Mouse (Mus musculus) hindbrain, embryonic 12.5 days (tissue): ENCODE measurements around the gene Mrrf. TPM values are rescaled to one million over a fixed set of nuclear protein-coding genes. Genes with fewer than 3 reads are reported as not detected.
A peak's percentile ranks its signal among the peaks of the same experiment; 100 is the strongest.

Experiments
- ATAC-seq: fragments of 200-750 bp; cut with Nextera tagmentation; 2 replicates; pipeline ENCODE4 v1.8.0; 2017; ENCODE audit warnings: moderate TSS enrichment; ENCODE audit not compliant: low FRiP score
- H3K27ac ChIP-seq: fragments of 300-500 bp; sonication (generic); 2 replicates; pipeline ENCODE4 v1.5.1; 2016; ENCODE audit warnings: mild to moderate bottlenecking
- H3K27me3 ChIP-seq: fragments of 300-500 bp; sonication (generic); 2 replicates; pipeline ENCODE4 v1.6.1; 2016; ENCODE audit warnings: mild to moderate bottlenecking
- H3K36me3 ChIP-seq: fragments of 300-500 bp; sonication (generic); 2 replicates; pipeline ENCODE4 v1.6.1; 2016; ENCODE audit warnings: mild to moderate bottlenecking
- H3K4me1 ChIP-seq: fragments of 300-500 bp; sonication (generic); 2 replicates; pipeline ENCODE4 v1.6.1; 2016
- H3K4me2 ChIP-seq: fragments of 300-500 bp; sonication (generic); replicated peaks from 2 replicates; pipeline ENCODE4 v1.6.1; 2016; ENCODE audit warnings: mild to moderate bottlenecking
- H3K4me3 ChIP-seq: fragments of 300-500 bp; sonication (generic); 2 replicates; pipeline ENCODE4 v1.5.1; 2016; ENCODE audit warnings: mild to moderate bottlenecking
- H3K9ac ChIP-seq: fragments of 300-500 bp; sonication (generic); 2 replicates; pipeline ENCODE4 v1.6.1; 2016; ENCODE audit warnings: mild to moderate bottlenecking, moderate library complexity
- H3K9me3 ChIP-seq: fragments of 300-500 bp; sonication (generic); replicated peaks from 2 replicates; pipeline ENCODE4 v1.6.1; 2016; ENCODE audit warnings: mild to moderate bottlenecking
- WGBS: fragments of 180-500 bp; shearing (Covaris S2); methylation state at CpG from one replicate; pipeline ENCODE4 v1.1.7; 2016; 5-methylcytosine and 5-hydroxymethylcytosine counted together
- polyA plus RNA-seq: library from polyadenylated mRNA; unstranded; fragments of >200 nt; fragmentation: Nextera tagmentation; extraction: Ambion mirVana; gene quantifications from 2 replicates; pipeline ENCODE4 v1.2.1, GENCODE M21; 2016

The Mrrf gene
- polyA plus RNA-seq, 1 experiment from 2014 or later: 24.8 TPM

GRCm38 (mm10) chr2:36191098-36191941, 55.1 kb downstream of the Mrrf start:
- Histone ChIP-seq H3K27me3 (0 out of 2 replicates have a peak, but pooled peaks cover 4% of the 10 kb centered on the region), H3K36me3 (no peaks in the 10 kb centered on the region), H3K27ac (no peak overlapping the region), H3K9ac (no peak overlapping the region), H3K9me3 (no peaks in the 10 kb centered on the region), H3K4me2 (no peak overlapping the region), H3K4me3 (no peak overlapping the region), H3K4me1 (0 out of 2 replicates have a peak, but pooled peaks cover 6% of the 10 kb centered on the region)
- no peak; the same call in 1 of the 2 replicates for ATAC-seq
- 57% methylated on average over 12 of the region's 12 CpGs for WGBS

GRCm38 (mm10) chr2:36197021-36197420, 60.8 kb downstream of the Mrrf start:
- H3K9me3 ChIP-seq: no peaks in the 10 kb centered on the region
- no peaks in the 10 kb centered on the region for H3K36me3 ChIP-seq
- ATAC-seq: no peak
- no peak overlapping the region for H3K27ac ChIP-seq
- H3K27me3 ChIP-seq: peaks cover 38% of the 10 kb centered on the region
- H3K4me3 ChIP-seq: no peak overlapping the region
- 65% methylated on average over 3 of the region's 3 CpGs for WGBS
- peaks cover 12% of the 10 kb centered on the region for H3K4me1 ChIP-seq
- no peak overlapping the region for H3K9ac ChIP-seq
- no peak overlapping the region for H3K4me2 ChIP-seq

- no peaks in the 10 kb centered on the region for H3K9me3 ChIP-seq
- H3K4me1 ChIP-seq: peaks cover 22% of the 10 kb centered on the region
- H3K36me3 ChIP-seq: no peaks in the 10 kb centered on the region
- H3K27ac ChIP-seq: peak overlapping the region; percentile 60
- peaks cover 48% of the 10 kb centered on the region for H3K27me3 ChIP-seq
- H3K4me2 ChIP-seq: peak overlapping the region; percentile 42
- H3K4me3 ChIP-seq: 0 out of 2 replicates have a peak overlapping the region, but pooled peaks have one; percentile 16
- H3K9ac ChIP-seq: peak overlapping the region; percentile 38; the same call in 1 of the 2 replicates
- 13% methylated on average over 20 of the region's 20 CpGs for WGBS
- peak; percentile 77 for ATAC-seq
These were observed 62.0 kb downstream of the Mrrf start for GRCm38 (mm10) chr2:36197919-36198881.

GRCm38 (mm10) chr2:36198882-36199262, 62.7 kb downstream of the Mrrf start:
- H3K27ac ChIP-seq: peak overlapping the region; percentile 60; the same call in 1 of the 2 replicates
- 18% methylated on average over 3 of the region's 3 CpGs for WGBS
- H3K9ac ChIP-seq: peak overlapping the region; percentile 38; the same call in 1 of the 2 replicates
- H3K36me3 ChIP-seq: no peaks in the 10 kb centered on the region
- peaks cover 27% of the 10 kb centered on the region for H3K4me1 ChIP-seq
- no peak; the same call in 1 of the 2 replicates for ATAC-seq
- no peaks in the 10 kb centered on the region for H3K9me3 ChIP-seq
- H3K4me2 ChIP-seq: peak overlapping the region; percentile 42
- peaks cover 53% of the 10 kb centered on the region for H3K27me3 ChIP-seq
- H3K4me3 ChIP-seq: no peak overlapping the region

GRCm38 (mm10) chr2:36200813-36201212, 64.6 kb downstream of the Mrrf start:
- Histone ChIP-seq H3K4me2 (no peak overlapping the region), H3K27ac (no peak overlapping the region), H3K4me3 (no peak overlapping the region), H3K4me1 (peaks cover 29% of the 10 kb centered on the region), H3K9ac (no peak overlapping the region), H3K27me3 (peaks cover 70% of the 10 kb centered on the region), H3K36me3 (no peaks in the 10 kb centered on the region), H3K9me3 (no peaks in the 10 kb centered on the region)
- WGBS: 96% methylated on average over 2 of the region's 2 CpGs
- no peak for ATAC-seq

- no peak overlapping the region; the same call in 1 of the 2 replicates for H3K27ac ChIP-seq
- no peak overlapping the region for H3K4me3 ChIP-seq
- peaks cover 29% of the 10 kb centered on the region for H3K4me1 ChIP-seq
- no peaks in the 10 kb centered on the region for H3K9me3 ChIP-seq
- peaks cover 63% of the 10 kb centered on the region for H3K27me3 ChIP-seq
- no peak for ATAC-seq
- peak overlapping the region; percentile 81 for H3K4me2 ChIP-seq
- H3K36me3 ChIP-seq: no peaks in the 10 kb centered on the region
- no peak overlapping the region for H3K9ac ChIP-seq
- WGBS: 28% methylated on average over 18 of the region's 18 CpGs
These were observed 65.8 kb downstream of the Mrrf start for GRCm38 (mm10) chr2:36201756-36202610.

- Histone ChIP-seq H3K36me3 (no peaks in the 10 kb centered on the region), H3K27ac (no peak overlapping the region; the same call in 1 of the 2 replicates), H3K9me3 (no peaks in the 10 kb centered on the region), H3K4me1 (peaks cover 29% of the 10 kb centered on the region), H3K27me3 (peaks cover 61% of the 10 kb centered on the region), H3K9ac (peak overlapping the region; percentile 57; the same call in 1 of the 2 replicates), H3K4me3 (peak overlapping the region; percentile 40), H3K4me2 (peak overlapping the region; percentile 81)
- WGBS: 15% methylated on average over 5 of the region's 5 CpGs
- ATAC-seq: no peak
These were observed 66.4 kb downstream of the Mrrf start for GRCm38 (mm10) chr2:36202611-36202880.

- Histone ChIP-seq H3K4me1 (peaks cover 26% of the 10 kb centered on the region), H3K9ac (peak overlapping the region; percentile 57), H3K27ac (0 out of 2 replicates have a peak overlapping the region, but pooled peaks have one; percentile 30), H3K4me2 (peak overlapping the region; percentile 81), H3K4me3 (peak overlapping the region; percentile 40), H3K36me3 (no peaks in the 10 kb centered on the region), H3K9me3 (no peaks in the 10 kb centered on the region), H3K27me3 (peaks cover 61% of the 10 kb centered on the region)
- ATAC-seq: peak; percentile 69
- 2% methylated on average over 39 of the region's 39 CpGs for WGBS
These were observed 67.0 kb downstream of the Mrrf start for GRCm38 (mm10) chr2:36203011-36203825.

GRCm38 (mm10) chr2:36204595-36204994, 68.4 kb downstream of the Mrrf start:
- no peak overlapping the region for H3K4me3 ChIP-seq
- peaks cover 17% of the 10 kb centered on the region; the same call in 1 of the 2 replicates for H3K4me1 ChIP-seq
- no peak overlapping the region for H3K4me2 ChIP-seq
- no peaks in the 10 kb centered on the region for H3K36me3 ChIP-seq
- no peaks in the 10 kb centered on the region for H3K9me3 ChIP-seq
- 50% methylated on average over 4 of the region's 4 CpGs for WGBS
- peaks cover 66% of the 10 kb centered on the region for H3K27me3 ChIP-seq
- no peak overlapping the region for H3K27ac ChIP-seq
- ATAC-seq: no peak
- H3K9ac ChIP-seq: no peak overlapping the region

- ATAC-seq: no peak
- WGBS: 56% methylated on average over 11 of the region's 11 CpGs
- H3K27me3 ChIP-seq: peaks cover 66% of the 10 kb centered on the region
These were observed 70.9 kb downstream of the Mrrf start for GRCm38 (mm10) chr2:36207071-36207470.

GRCm38 (mm10) chr2:36210796-36211195, 74.6 kb downstream of the Mrrf start:
- ATAC-seq: no peak
- Histone ChIP-seq H3K9ac (peak overlapping the region; percentile 23; the same call in 1 of the 2 replicates), H3K4me1 (peaks cover 13% of the 10 kb centered on the region), H3K27ac (no peak overlapping the region), H3K4me2 (peak overlapping the region; percentile 31), H3K4me3 (peak overlapping the region; percentile 7; the same call in 1 of the 2 replicates), H3K27me3 (peaks cover 53% of the 10 kb centered on the region), H3K36me3 (no peaks in the 10 kb centered on the region), H3K9me3 (no peaks in the 10 kb centered on the region)
- 2% methylated on average over 30 of the region's 34 CpGs for WGBS

More at GRCm38 (mm10) chr2:36207071-36207470, 70.9 kb downstream of the Mrrf start:
- Histone ChIP-seq H3K36me3 (no peaks in the 10 kb centered on the region), H3K4me2 (no peak overlapping the region), H3K4me3 (no peak overlapping the region), H3K9me3 (no peaks in the 10 kb centered on the region), H3K4me1 (peaks cover 28% of the 10 kb centered on the region; the same call in 1 of the 2 replicates), H3K27ac (no peak overlapping the region), H3K9ac (no peak overlapping the region)
